Mouse (Mus musculus): ENCODE measurements around the gene Vhl.
"Not testable (repeated sequence)": the region's sequence is repeated elsewhere in the genome, so short reads cannot be mapped to it uniquely, and the experiment has no call there.

Gene Vhl

GRCm38 (mm10) chr6:113661353-113662241 lies 37.8 kb downstream of the Vhl start:
- peak; percentile 64 to 73 for DNase-seq

DNA sequence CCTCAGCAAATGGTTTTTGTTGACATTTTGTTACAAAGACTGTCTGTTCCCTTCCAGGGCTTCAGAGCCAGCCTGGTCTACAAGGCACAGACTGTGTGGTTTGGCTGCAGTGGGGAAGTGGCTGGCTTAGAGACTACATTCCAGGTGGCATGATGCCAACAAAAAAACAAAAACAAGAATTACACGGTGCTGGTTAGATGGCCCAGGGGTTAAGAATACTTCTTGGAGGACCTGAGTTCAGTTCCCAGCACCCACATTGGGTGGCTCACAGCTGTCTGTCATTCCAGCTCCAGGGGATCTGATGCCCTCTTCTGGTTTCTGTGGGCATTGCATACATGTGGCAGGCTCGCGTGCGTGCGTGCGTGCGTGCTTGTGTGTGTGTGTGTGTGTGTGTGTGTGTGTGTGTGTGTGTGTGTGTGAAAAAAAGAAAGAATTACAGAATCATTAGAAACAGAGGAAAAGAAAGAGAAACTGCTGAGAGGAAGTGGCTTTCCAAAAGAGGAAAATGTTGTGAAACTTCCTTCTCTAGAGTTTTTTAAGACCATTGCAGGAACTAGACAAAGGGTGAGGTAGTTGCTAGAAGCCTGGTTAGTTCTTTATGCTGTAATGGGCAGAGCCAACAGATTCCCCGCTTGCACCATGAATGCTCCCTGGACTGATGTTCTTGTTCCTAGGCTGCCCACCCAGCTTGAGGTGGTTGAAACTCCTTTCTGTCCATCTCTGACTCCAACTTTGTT lies 39.4 kb downstream of the Vhl start:
- DNase-seq = no peak

- no peak for DNase-seq
Measured at GRCm38 (mm10) chr6:113664305-113664704, 40.5 kb downstream of the Vhl start.

GRCm38 (mm10) chr6:113667611-113668122 lies 43.9 kb downstream of the Vhl start:
- DNase-seq = no peak

- peak; percentile 76 to 82 for DNase-seq
Measured at GRCm38 (mm10) chr6:113668287-113669154, 44.8 kb downstream of the Vhl start.

DNA sequence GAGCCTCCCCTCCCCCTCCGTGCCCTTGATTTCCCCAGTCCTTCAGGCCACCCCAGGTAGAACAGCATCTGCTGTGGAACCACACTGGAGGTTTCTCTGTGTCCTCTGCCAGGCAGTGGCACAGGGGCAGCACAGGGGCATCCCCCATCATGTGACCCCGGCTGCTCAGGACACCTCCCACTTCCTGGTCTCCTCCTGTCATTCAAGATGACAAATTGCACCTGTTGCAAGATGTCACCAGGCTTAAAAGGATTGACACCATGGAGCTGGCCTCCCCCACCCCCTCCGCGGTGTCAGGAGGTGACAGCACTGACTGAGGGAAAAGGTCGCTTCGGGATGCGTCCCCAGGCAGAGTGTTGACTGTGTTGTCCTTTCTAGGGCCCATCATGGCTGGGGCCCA lies 46.1 kb downstream of the Vhl start:
- no peak for DNase-seq

GRCm38 (mm10) chr6:113672029-113672428 lies 48.3 kb downstream of the Vhl start:
- DNase-seq = not testable (repeated sequence)

DNA sequence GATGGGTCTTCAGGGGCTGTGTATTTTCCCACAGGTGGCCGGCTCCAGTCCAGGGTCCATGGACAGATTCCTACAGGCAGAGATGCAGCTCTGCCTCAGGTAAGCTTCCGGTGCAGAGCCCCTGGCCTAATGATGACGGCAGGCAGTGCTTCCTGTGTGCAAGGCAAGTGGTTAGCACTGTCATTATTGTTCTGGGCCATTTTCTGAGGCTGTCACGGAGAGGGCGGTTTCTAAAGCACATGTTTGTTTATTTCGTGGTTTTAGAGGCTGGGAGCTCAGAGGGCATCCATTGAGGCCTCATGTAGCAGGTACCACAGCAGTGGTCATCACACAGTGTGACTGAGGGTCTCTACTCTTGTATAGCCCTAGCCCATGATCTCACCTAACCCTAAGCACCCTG lies 49.2 kb downstream of the Vhl start:
- no peak for DNase-seq

GRCm38 (mm10) chr6:113675234-113675633 lies 51.5 kb downstream of the Vhl start:
- peak; percentile 81 to 87 for DNase-seq

DNA sequence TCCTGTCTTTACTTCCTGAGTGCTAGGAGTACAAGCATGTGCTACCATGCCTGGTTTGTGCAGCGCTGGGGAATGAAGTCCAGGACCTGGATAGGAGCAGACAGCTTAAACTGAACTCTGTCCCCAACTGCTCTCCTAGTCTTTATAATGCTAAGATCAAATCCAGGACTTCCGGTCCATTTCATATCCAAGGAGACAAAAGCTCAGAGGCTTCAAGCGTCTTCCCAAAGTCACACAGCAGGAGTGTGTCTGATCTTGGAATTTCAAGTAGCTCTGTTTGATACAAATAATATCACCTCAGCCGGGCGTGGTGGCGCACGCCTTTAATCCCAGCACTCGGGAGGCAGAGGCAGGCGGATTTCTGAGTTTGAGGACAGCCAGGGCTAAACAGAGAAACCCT lies 52.2 kb downstream of the Vhl start:
- DNase-seq = no peak

- peak; percentile 65 to 68 for DNase-seq
Measured at GRCm38 (mm10) chr6:113677070-113677734, 53.4 kb downstream of the Vhl start.

DNA sequence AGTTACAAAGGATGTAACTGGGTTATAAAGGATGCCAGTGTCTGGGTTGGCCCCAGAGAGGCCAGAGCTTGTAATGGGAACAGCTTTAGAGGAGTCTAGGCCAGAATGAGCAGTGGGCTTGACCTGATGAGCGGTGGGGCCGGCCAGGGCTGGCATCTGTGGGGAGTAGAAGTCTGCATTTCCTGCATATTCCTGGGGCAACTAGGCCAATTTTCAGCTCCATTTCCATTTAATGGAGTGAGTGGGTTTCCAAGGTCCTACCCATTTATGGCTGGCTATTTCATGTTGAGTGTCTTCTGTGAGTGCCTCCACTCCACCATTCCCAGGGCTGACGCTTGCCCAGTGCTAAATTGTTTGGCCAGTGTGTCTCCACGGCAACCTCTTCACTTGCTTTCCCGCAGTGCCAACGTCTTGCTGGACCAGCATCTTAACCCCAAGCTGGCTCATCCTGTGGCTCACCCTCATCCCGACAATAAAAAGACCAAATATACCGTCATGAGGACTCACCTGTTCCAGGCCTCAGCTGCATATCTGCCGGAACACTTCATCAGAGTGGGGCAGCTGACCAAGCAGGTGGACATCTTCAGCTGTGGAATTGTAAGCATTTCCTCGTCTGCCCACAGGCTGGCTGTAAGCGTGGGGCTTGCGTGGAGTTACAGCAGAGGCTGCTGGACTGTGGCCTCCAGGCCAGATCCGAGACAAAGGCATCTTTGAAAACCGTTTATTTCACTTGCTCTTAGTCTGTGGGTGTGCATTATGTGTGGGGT lies 54.7 kb downstream of the Vhl start:
- DNase-seq = no peak

DNA sequence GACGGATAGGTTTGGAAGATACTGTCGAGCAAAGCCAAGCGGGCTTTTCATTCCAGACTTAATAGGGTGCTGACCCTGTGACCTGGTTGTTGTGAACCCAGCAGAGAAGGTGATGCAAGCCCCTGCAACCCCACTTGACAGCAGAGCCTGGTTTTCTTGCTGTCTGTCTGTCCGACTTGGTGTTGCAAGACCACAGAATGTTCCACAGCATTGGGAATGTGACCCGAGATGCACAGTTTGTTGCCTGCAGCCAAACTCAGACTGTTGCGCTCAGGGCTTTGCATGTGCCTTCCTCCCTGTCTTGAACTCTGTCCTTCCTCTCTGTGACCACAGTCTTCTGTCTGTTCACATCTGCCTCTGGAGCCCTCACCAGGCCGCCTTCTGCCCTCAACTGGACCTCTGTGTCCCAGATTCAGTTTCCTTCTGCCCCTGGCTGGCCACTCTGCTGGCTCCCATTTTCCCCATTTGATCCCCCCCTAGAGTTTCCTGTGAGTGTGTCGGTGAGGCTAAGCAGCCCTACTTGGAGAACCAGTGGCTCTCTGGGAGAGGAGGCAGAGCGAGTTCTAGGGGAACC lies 56.3 kb downstream of the Vhl start:
- DNase-seq = peak in 1 of 2 experiments; percentile 36
